Mouse (Mus musculus): Measurements from ENCODE around the gene Strap. TPM values are rescaled to one million over a fixed set of nuclear protein-coding genes. Genes with fewer than 3 reads are reported as not detected.
A peak's percentile ranks its signal among the peaks of the same experiment; 100 is the strongest.
"Not testable (repeated sequence)": the region's sequence is repeated elsewhere in the genome, so short reads cannot be mapped to it uniquely, and the experiment has no call there.

Gene Strap
- total and polyA plus RNA-seq, 2 experiments from 2014 or later, result 132 to 190 TPM

GRCm38 (mm10) chr6:137696445-137697204 is 38.3 kb upstream of the Strap start:
- DNase-seq (no peak), ATAC-seq (no peak)
- no peak overlapping the region for H3K4me2 ChIP-seq (ENCODE audit: low read depth)
- WGBS, result 53% methylated on average over 8 of the region's 8 CpGs
- H3K36me3 ChIP-seq (ENCODE audit: insufficient read depth), result no peaks in the 10 kb centered on the region
- TF ChIP-seq CTCF (IDR thresholded peaks at IDR 0.05; ENCODE audit: low read depth), result no peak
- H3K27ac ChIP-seq (ENCODE audit: low read depth, low read length), result no peak overlapping the region
- no peak overlapping the region for H3K4me3 ChIP-seq (ENCODE audit: low read depth, low read length)
- no peaks in the 10 kb centered on the region for H3K27me3 ChIP-seq (ENCODE audit: insufficient read depth, low read length)
- no peaks in the 10 kb centered on the region for H3K9me3 ChIP-seq (ENCODE audit: low read length)
- peaks cover 9% of the 10 kb centered on the region; the same call in 1 of the 2 replicates for H3K4me1 ChIP-seq (ENCODE audit: insufficient read depth)
- H3K9ac ChIP-seq, result no peak overlapping the region

GRCm38 (mm10) chr6:137699434-137699833 is 35.4 kb upstream of the Strap start:
- Histone ChIP-seq H3K4me3 (ENCODE audit: low read depth, low read length) (no peak overlapping the region), H3K36me3 (ENCODE audit: insufficient read depth) (no peaks in the 10 kb centered on the region), H3K4me1 (ENCODE audit: insufficient read depth) (peaks cover 9% of the 10 kb centered on the region; the same call in 1 of the 2 replicates), H3K9me3 (ENCODE audit: low read length) (no peaks in the 10 kb centered on the region), H3K9ac (no peak overlapping the region), H3K27ac (ENCODE audit: low read depth, low read length) (0 out of 2 replicates have a peak overlapping the region, but pooled peaks have one; percentile 60), H3K27me3 (ENCODE audit: insufficient read depth, low read length) (no peaks in the 10 kb centered on the region), H3K4me2 (ENCODE audit: low read depth) (no peak overlapping the region)
- peak; percentile 84 for ATAC-seq
- no peak for TF ChIP-seq CTCF (IDR thresholded peaks at IDR 0.05; ENCODE audit: low read depth)
- 25% methylated on average over 7 of the region's 7 CpGs for WGBS
- DNase-seq, result no peak

GRCm38 (mm10) chr6:137702186-137702585 is 32.7 kb upstream of the Strap start:
- DNase-seq, result no peak

GRCm38 (mm10) chr6:137702918-137703317 is 32.0 kb upstream of the Strap start:
- DNase-seq (no peak), ATAC-seq (no peak)
- H3K4me3 ChIP-seq (ENCODE audit: low read depth, low read length), result no peak overlapping the region
- H3K36me3 ChIP-seq (ENCODE audit: insufficient read depth), result no peaks in the 10 kb centered on the region
- no peaks in the 10 kb centered on the region for H3K27me3 ChIP-seq (ENCODE audit: insufficient read depth, low read length)
- H3K4me2 ChIP-seq (ENCODE audit: low read depth), result no peak overlapping the region
- H3K4me1 ChIP-seq (ENCODE audit: insufficient read depth), result peaks cover 9% of the 10 kb centered on the region; the same call in 1 of the 2 replicates
- no peak for TF ChIP-seq CTCF (IDR thresholded peaks at IDR 0.05; ENCODE audit: low read depth)
- H3K27ac ChIP-seq (ENCODE audit: low read depth, low read length), result no peak overlapping the region
- no peaks in the 10 kb centered on the region for H3K9me3 ChIP-seq (ENCODE audit: low read length)
- 89% methylated on average over 4 of the region's 4 CpGs for WGBS
- H3K9ac ChIP-seq, result no peak overlapping the region

More at GRCm38 (mm10) chr6:137702186-137702585, 32.7 kb upstream of the Strap start:
- H3K9me3 ChIP-seq (ENCODE audit: low read length), result no peaks in the 10 kb centered on the region
- no peaks in the 10 kb centered on the region for H3K36me3 ChIP-seq (ENCODE audit: insufficient read depth)
- H3K4me2 ChIP-seq (ENCODE audit: low read depth), result no peak overlapping the region
- H3K4me1 ChIP-seq (ENCODE audit: insufficient read depth), result peaks cover 9% of the 10 kb centered on the region; the same call in 1 of the 2 replicates
- no peak for TF ChIP-seq CTCF (IDR thresholded peaks at IDR 0.05; ENCODE audit: low read depth)
- no peak overlapping the region for H3K9ac ChIP-seq
- no peaks in the 10 kb centered on the region for H3K27me3 ChIP-seq (ENCODE audit: insufficient read depth, low read length)
- 93% methylated on average over 3 of the region's 3 CpGs for WGBS
- ATAC-seq, result no peak
- no peak overlapping the region for H3K4me3 ChIP-seq (ENCODE audit: low read depth, low read length)
- no peak overlapping the region for H3K27ac ChIP-seq (ENCODE audit: low read depth, low read length)

GRCm38 (mm10) chr6:137703431-137703830 is 31.4 kb upstream of the Strap start:
- Histone ChIP-seq H3K27ac (ENCODE audit: low read depth, low read length) (no peak overlapping the region), H3K9me3 (ENCODE audit: low read length) (no peaks in the 10 kb centered on the region), H3K36me3 (ENCODE audit: insufficient read depth) (no peaks in the 10 kb centered on the region), H3K4me3 (ENCODE audit: low read depth, low read length) (no peak overlapping the region), H3K27me3 (ENCODE audit: insufficient read depth, low read length) (no peaks in the 10 kb centered on the region), H3K4me2 (ENCODE audit: low read depth) (no peak overlapping the region), H3K4me1 (ENCODE audit: insufficient read depth) (peaks cover 9% of the 10 kb centered on the region; the same call in 1 of the 2 replicates), H3K9ac (no peak overlapping the region)
- no peak for TF ChIP-seq CTCF (IDR thresholded peaks at IDR 0.05; ENCODE audit: low read depth)
- 90% methylated on average over 7 of the region's 7 CpGs for WGBS
- ATAC-seq, result no peak
- no peak for DNase-seq

- no peak overlapping the region for H3K9ac ChIP-seq
- H3K27ac ChIP-seq (ENCODE audit: low read depth, low read length), result no peak overlapping the region
- TF ChIP-seq CTCF (IDR thresholded peaks at IDR 0.05; ENCODE audit: low read depth), result no peak
- ATAC-seq (no peak), DNase-seq (no peak)
- H3K4me2 ChIP-seq (ENCODE audit: low read depth), result no peak overlapping the region
- H3K9me3 ChIP-seq (ENCODE audit: low read length), result no peaks in the 10 kb centered on the region
- H3K36me3 ChIP-seq (ENCODE audit: insufficient read depth), result no peaks in the 10 kb centered on the region
- no peak overlapping the region for H3K4me3 ChIP-seq (ENCODE audit: low read depth, low read length)
- H3K4me1 ChIP-seq (ENCODE audit: insufficient read depth), result 0 out of 2 replicates have a peak, but pooled peaks cover 3% of the 10 kb centered on the region
- H3K27me3 ChIP-seq (ENCODE audit: insufficient read depth, low read length), result no peaks in the 10 kb centered on the region
- WGBS, result 86% methylated on average over 25 of the region's 25 CpGs
Observed at GRCm38 (mm10) chr6:137704300-137704939, 30.5 kb upstream of the Strap start.

GRCm38 (mm10) chr6:137706209-137706608 is 28.7 kb upstream of the Strap start:
- 95% methylated on average over 10 of the region's 10 CpGs for WGBS
- no peak for DNase-seq
- no peak for ATAC-seq
- Histone ChIP-seq H3K27me3 (ENCODE audit: insufficient read depth, low read length) (no peaks in the 10 kb centered on the region), H3K4me2 (ENCODE audit: low read depth) (no peak overlapping the region), H3K4me3 (ENCODE audit: low read depth, low read length) (no peak overlapping the region), H3K36me3 (ENCODE audit: insufficient read depth) (no peaks in the 10 kb centered on the region), H3K4me1 (ENCODE audit: insufficient read depth) (no peaks in the 10 kb centered on the region), H3K9ac (no peak overlapping the region), H3K27ac (ENCODE audit: low read depth, low read length) (no peak overlapping the region), H3K9me3 (ENCODE audit: low read length) (no peaks in the 10 kb centered on the region)
- TF ChIP-seq CTCF (IDR thresholded peaks at IDR 0.05; ENCODE audit: low read depth), result no peak

- not testable (repeated sequence) for DNase-seq; H3K27ac ChIP-seq (ENCODE audit: low read depth, low read length); H3K9ac ChIP-seq; H3K27me3 ChIP-seq (ENCODE audit: insufficient read depth, low read length); ATAC-seq; H3K4me3 ChIP-seq (ENCODE audit: low read depth, low read length); H3K36me3 ChIP-seq (ENCODE audit: insufficient read depth); H3K4me1 ChIP-seq (ENCODE audit: insufficient read depth); H3K4me2 ChIP-seq (ENCODE audit: low read depth); H3K9me3 ChIP-seq (ENCODE audit: low read length)
- WGBS, result 91% methylated on average over 13 of the region's 13 CpGs
Observed at GRCm38 (mm10) chr6:137708726-137709405, 26.0 kb upstream of the Strap start.

Data from forebrain, postnatal 0 days (tissue).